Mouse (Mus musculus) embryonic stem cell, embryonic (primary cell): Measurements from ENCODE around the gene Fthl17a.

Source experiments
- CTCF ChIA-PET, 4 experiments: fragments of 300-600 bp in 2 of 4; fragments of 350-600 bp in 2 of 4; sonication (Branson Sonifier 250); formaldehyde crosslinking; loops; one replicate each; lab custom pipeline; 2022; ENCODE audit warnings: inconsistent platforms in 2 of 4; lab: Charles Lee
- POLR2A ChIA-PET, 4 experiments: fragments of 300-600 bp in 2 of 4; fragments of 350-600 bp in 2 of 4; sonication (Branson Sonifier 250); formaldehyde crosslinking; loops; one replicate each; lab custom pipeline; 2022; ENCODE audit warnings: antibody characterized with exemption in 4 of 4, inconsistent platforms in 1 of 4; lab: Charles Lee

Fthl17a gene

GRCm38 (mm10) chrX:85249379-85249778 lies at the start of gene Fthl17a:
Gene Fthl17a (plus strand): TSS chrX:85249679.
- CTCF ChIA-PET, result no interaction called here
- POLR2A ChIA-PET, result no interaction called here

GRCm38 (mm10) chrX:85207001-85207400 lies 42.5 kb upstream of the Fthl17a start:
- CTCF ChIA-PET, result no interaction called here

GRCm38 (mm10) chrX:85226883-85227282 lies 22.6 kb upstream of the Fthl17a start:
- CTCF ChIA-PET, result no interaction called here

More at GRCm38 (mm10) chrX:85207001-85207400, 42.5 kb upstream of the Fthl17a start:
- POLR2A ChIA-PET, result interaction anchor here in 1 of 4 experiments (0.7 kb wide), 1 partner anchor 329 kb away, joined by 5 read pairs; no protein-coding TSS in a partner anchor

GRCm38 (mm10) chrX:85271821-85272220 lies 22.3 kb downstream of the Fthl17a start:
- CTCF ChIA-PET, result no interaction called here
- POLR2A ChIA-PET, result no interaction called here

More at GRCm38 (mm10) chrX:85226883-85227282, 22.6 kb upstream of the Fthl17a start:
- POLR2A ChIA-PET, result interaction anchor here in 1 of 4 experiments (1.1 kb wide), 1 partner anchor 10 kb away, joined by 3 read pairs; no protein-coding TSS in a partner anchor

GRCm38 (mm10) chrX:85272296-85272695 lies 22.8 kb downstream of the Fthl17a start:
- ChIA-PET POLR2A (no interaction called here), CTCF (no interaction called here)

GRCm38 (mm10) chrX:85289846-85290245 lies 40.4 kb downstream of the Fthl17a start:
- ChIA-PET POLR2A (no interaction called here), CTCF (no interaction called here)

GRCm38 (mm10) chrX:85292781-85293180 lies 43.3 kb downstream of the Fthl17a start:
- POLR2A ChIA-PET, result no interaction called here

GRCm38 (mm10) chrX:85294001-85294400 lies 44.5 kb downstream of the Fthl17a start:
- ChIA-PET POLR2A (interaction anchor here in 1 of 4 experiments (0.6 kb wide), 1 partner anchor 153 kb away, joined by 3 read pairs; no protein-coding TSS in a partner anchor), CTCF (no interaction called here)

More at GRCm38 (mm10) chrX:85292781-85293180, 43.3 kb downstream of the Fthl17a start:
- CTCF ChIA-PET, result no interaction called here

- CTCF ChIA-PET, result no interaction called here
- POLR2A ChIA-PET, result interaction anchor here in 1 of 4 experiments (0.7 kb wide), 1 partner anchor 12 kb away, joined by 3 read pairs; no protein-coding TSS in a partner anchor
Observed at GRCm38 (mm10) chrX:85304674-85305073, 55.2 kb downstream of the Fthl17a start.

- CTCF ChIA-PET, result interaction anchor here in 3 of 4 experiments (0.7 to 1.0 kb wide), 4 partner anchors 478 to 864 kb away, joined by 3 to 5 read pairs (median 4); no protein-coding TSS in a partner anchor
- POLR2A ChIA-PET, result no interaction called here
Observed at GRCm38 (mm10) chrX:85318576-85318975, 69.1 kb downstream of the Fthl17a start.

GRCm38 (mm10) chrX:85319193-85319592 lies 69.7 kb downstream of the Fthl17a start:
- CTCF ChIA-PET, result interaction anchor here in 3 of 4 experiments (0.7 to 1.0 kb wide), 4 partner anchors 479 to 865 kb away, joined by 3 to 5 read pairs (median 4); no protein-coding TSS in a partner anchor
- POLR2A ChIA-PET, result no interaction called here
